Mouse (Mus musculus): Measurements from ENCODE around the gene Zfp276. TPM values are rescaled to one million over a fixed set of nuclear protein-coding genes. Genes with fewer than 3 reads are reported as not detected.

Gene Zfp276
- polyA plus RNA-seq, 1 experiment = 8.3 TPM

DNA sequence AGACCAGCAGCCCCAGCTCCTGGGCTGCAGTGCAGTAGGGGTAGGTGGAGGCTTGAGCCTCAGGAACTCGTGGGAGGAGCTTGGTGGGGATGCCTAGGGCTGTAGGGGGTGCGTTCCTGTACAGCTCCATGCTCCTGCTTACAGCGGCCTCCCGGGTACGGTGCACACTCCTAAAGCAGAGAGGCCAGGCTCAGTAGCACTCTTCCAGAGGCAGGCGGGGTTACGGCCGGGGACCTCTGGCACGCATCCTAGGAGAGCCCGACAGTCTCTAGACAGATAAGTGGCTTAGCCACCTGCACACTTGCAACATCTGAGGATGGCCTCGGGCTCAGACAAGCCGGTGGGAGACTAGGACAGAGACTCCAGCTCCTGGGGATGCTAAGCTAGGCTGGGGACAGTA lies 8.5 kb upstream of the Zfp276 start:
- H3K4me1 ChIP-seq (ENCODE audit: control insufficient read depth, insufficient read depth, low read length) = no peaks in the 10 kb centered on the region
- TF ChIP-seq CTCF (IDR thresholded peaks at IDR 0.05; ENCODE audit: control insufficient read depth, insufficient read depth, insufficient replicate concordance, low read depth, low read length) = no peak
- H3K36me3 ChIP-seq (ENCODE audit: control insufficient read depth, insufficient read depth, low read length) = peaks cover 2% of the 10 kb centered on the region; the same call in 1 of the 2 replicates
- no peak overlapping the region for H3K4me3 ChIP-seq (ENCODE audit: control insufficient read depth, low read depth, low read length)
- no peaks in the 10 kb centered on the region for H3K27me3 ChIP-seq (ENCODE audit: control insufficient read depth, insufficient read depth, low read length)
- H3K27ac ChIP-seq (ENCODE audit: control insufficient read depth, insufficient read depth, low read depth, low read length) = no peak overlapping the region

DNA sequence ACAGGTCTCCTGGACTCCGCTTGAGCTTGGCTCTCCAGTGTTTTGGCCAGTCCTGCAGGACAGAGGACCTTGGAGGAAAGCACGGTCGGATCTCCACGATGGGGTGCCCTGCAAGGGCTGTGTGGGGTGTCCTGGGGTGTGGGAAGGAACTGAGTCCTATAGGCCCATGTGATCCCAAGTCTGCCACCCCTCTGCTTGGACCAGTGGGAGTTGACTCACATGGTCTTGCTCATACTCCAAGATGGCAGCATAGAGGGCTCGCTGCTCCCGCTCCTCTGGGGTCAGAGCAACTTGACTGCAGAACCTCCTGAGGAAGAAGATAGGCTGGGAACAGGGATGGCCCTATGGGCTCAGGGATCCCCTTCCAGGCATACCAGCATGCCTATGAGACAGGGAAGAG lies 6.2 kb upstream of the Zfp276 start:
- H3K36me3 ChIP-seq (ENCODE audit: control insufficient read depth, insufficient read depth, low read length) = peaks cover 2% of the 10 kb centered on the region; the same call in 1 of the 2 replicates
- no peaks in the 10 kb centered on the region for H3K4me1 ChIP-seq (ENCODE audit: control insufficient read depth, insufficient read depth, low read length)
- H3K4me3 ChIP-seq (ENCODE audit: control insufficient read depth, low read depth, low read length) = no peak overlapping the region
- TF ChIP-seq CTCF (IDR thresholded peaks at IDR 0.05; ENCODE audit: control insufficient read depth, insufficient read depth, insufficient replicate concordance, low read depth, low read length) = no peak
- H3K27ac ChIP-seq (ENCODE audit: control insufficient read depth, insufficient read depth, low read depth, low read length) = no peak overlapping the region
- H3K27me3 ChIP-seq (ENCODE audit: control insufficient read depth, insufficient read depth, low read length) = no peaks in the 10 kb centered on the region

DNA sequence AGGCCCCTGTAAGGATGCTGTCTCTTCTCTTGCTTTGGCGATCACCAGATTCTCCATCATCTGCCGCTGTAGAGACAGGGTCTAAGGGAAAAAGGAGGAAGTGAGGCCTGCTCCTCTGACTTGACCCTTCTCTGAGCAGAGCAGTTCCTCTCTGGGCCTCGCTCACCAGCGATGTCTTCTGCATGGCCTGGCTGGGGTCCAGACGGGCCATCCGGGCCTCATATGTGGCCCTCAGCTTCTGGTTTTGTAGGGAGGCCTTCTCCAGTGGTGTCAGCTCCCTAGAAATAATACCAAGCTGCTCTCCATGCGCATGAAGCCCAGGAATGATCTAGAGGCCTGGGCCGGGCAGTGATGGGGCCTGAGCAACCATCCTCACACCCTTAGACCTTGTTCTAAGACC lies 5.4 kb upstream of the Zfp276 start:
- Histone ChIP-seq H3K27ac (ENCODE audit: control insufficient read depth, insufficient read depth, low read depth, low read length) (no peak overlapping the region), H3K36me3 (ENCODE audit: control insufficient read depth, insufficient read depth, low read length) (peaks cover 2% of the 10 kb centered on the region; the same call in 1 of the 2 replicates), H3K4me3 (ENCODE audit: control insufficient read depth, low read depth, low read length) (no peak overlapping the region), H3K27me3 (ENCODE audit: control insufficient read depth, insufficient read depth, low read length) (no peaks in the 10 kb centered on the region), H3K4me1 (ENCODE audit: control insufficient read depth, insufficient read depth, low read length) (0 out of 2 replicates have a peak, but pooled peaks cover 2% of the 10 kb centered on the region)
- TF ChIP-seq CTCF (IDR thresholded peaks at IDR 0.05; ENCODE audit: control insufficient read depth, insufficient read depth, insufficient replicate concordance, low read depth, low read length) = no peak
- no peak for TF ChIP-seq POLR2A (IDR thresholded peaks at IDR 0.05; ENCODE audit: control insufficient read depth, low read depth, low read length)

DNA sequence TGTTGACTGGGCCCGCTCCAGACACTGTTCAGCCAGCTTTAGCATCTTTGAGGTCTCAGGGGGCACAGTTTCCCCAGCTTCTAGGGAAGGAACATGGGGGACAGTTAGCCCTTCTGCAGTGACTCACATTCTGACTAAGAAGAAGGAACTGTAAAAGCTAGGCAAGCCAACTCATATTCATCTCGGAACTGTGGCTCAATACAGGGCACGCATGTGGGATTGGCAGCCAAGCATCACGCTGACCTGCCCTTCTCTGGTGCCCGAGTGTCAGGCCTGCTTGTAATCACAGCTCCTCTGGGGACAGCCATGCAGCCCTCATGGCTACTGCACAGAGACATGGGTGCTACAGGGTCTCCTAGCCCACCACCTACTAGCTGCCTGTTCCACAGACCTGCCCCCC lies 3.1 kb upstream of the Zfp276 start:
- no peak overlapping the region for H3K27ac ChIP-seq (ENCODE audit: control insufficient read depth, insufficient read depth, low read depth, low read length)

DNA sequence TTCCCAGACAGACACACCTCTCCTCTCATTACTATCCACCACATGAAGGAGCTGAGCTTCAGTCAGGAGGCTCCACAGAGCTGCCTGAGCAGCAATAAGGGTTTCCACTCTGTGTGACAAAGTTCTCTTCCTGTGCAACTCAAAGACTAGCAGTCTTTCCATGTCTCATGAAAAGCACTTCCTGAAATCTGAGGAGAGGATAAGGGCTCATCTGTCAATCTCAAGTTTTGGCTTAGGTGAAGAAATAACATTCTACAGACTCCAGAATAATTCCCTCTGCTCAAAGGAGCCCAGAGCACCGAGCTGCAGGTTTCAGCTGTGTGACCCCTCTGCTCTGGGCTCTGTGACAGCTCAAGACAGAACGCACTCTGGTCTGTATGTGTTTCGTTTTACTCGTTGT lies 1.1 kb upstream of the Zfp276 start:
- no peak overlapping the region for H3K4me3 ChIP-seq (ENCODE audit: control insufficient read depth, low read depth, low read length)
- peaks cover 2% of the 10 kb centered on the region; the same call in 1 of the 2 replicates for H3K36me3 ChIP-seq (ENCODE audit: control insufficient read depth, insufficient read depth, low read length)
- peaks cover 9% of the 10 kb centered on the region for H3K4me1 ChIP-seq (ENCODE audit: control insufficient read depth, insufficient read depth, low read length)
- no peaks in the 10 kb centered on the region for H3K27me3 ChIP-seq (ENCODE audit: control insufficient read depth, insufficient read depth, low read length)
- no peak overlapping the region for H3K27ac ChIP-seq (ENCODE audit: control insufficient read depth, insufficient read depth, low read depth, low read length)
- no peak for TF ChIP-seq POLR2A (IDR thresholded peaks at IDR 0.05; ENCODE audit: control insufficient read depth, low read depth, low read length)
- TF ChIP-seq CTCF (IDR thresholded peaks at IDR 0.05; ENCODE audit: control insufficient read depth, insufficient read depth, insufficient replicate concordance, low read depth, low read length) = no peak

More for the DNA sequence above, 3.1 kb upstream of the Zfp276 start:
- peaks cover 9% of the 10 kb centered on the region for H3K4me1 ChIP-seq (ENCODE audit: control insufficient read depth, insufficient read depth, low read length)
- TF ChIP-seq POLR2A (IDR thresholded peaks at IDR 0.05; ENCODE audit: control insufficient read depth, low read depth, low read length) (no peak), CTCF (IDR thresholded peaks at IDR 0.05; ENCODE audit: control insufficient read depth, insufficient read depth, insufficient replicate concordance, low read depth, low read length) (no peak)
- no peak overlapping the region for H3K4me3 ChIP-seq (ENCODE audit: control insufficient read depth, low read depth, low read length)
- H3K36me3 ChIP-seq (ENCODE audit: control insufficient read depth, insufficient read depth, low read length) = peaks cover 2% of the 10 kb centered on the region; the same call in 1 of the 2 replicates
- H3K27me3 ChIP-seq (ENCODE audit: control insufficient read depth, insufficient read depth, low read length) = no peaks in the 10 kb centered on the region

DNA sequence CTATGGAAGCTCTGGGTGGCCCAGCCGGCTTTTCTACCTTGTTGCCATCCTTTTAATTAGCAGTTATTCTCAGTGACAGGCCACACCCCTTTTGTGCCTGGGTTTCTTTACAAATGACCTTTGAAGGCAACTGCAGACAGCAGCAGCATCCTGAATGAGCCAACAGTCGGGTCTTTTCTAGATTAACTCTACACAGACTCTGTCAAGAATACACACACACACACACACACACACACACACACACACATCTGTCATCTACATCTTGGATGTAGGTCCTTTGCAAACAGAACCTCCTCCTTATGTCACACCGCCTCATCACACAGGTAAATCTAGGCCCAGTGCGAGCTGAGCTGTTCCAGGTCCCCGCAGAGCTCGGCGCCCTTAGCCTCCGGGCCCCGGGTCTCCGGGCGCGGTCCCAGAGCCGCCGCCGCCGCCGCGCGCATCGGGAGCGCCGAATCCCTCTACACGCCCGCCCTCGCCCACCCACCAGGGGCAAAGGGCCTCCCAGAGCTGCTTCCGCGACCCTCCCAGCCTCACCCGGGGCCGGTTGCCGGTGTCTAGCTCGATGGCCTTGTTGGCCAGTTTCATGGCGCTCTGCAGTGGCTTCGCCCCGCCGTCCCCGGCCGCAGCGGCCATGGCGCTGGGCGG lies 420 bp upstream of the Zfp276 start:
- Histone ChIP-seq H3K36me3 (ENCODE audit: control insufficient read depth, insufficient read depth, low read length) (peaks cover 2% of the 10 kb centered on the region; the same call in 1 of the 2 replicates), H3K27ac (ENCODE audit: control insufficient read depth, insufficient read depth, low read depth, low read length) (peak overlapping the region; percentile 21), H3K4me3 (ENCODE audit: control insufficient read depth, low read depth, low read length) (peak overlapping the region; percentile 92), H3K4me1 (ENCODE audit: control insufficient read depth, insufficient read depth, low read length) (peaks cover 9% of the 10 kb centered on the region), H3K27me3 (ENCODE audit: control insufficient read depth, insufficient read depth, low read length) (no peaks in the 10 kb centered on the region)
- TF ChIP-seq CTCF (IDR thresholded peaks at IDR 0.05; ENCODE audit: control insufficient read depth, insufficient read depth, insufficient replicate concordance, low read depth, low read length) = no peak
- TF ChIP-seq POLR2A (IDR thresholded peaks at IDR 0.05; ENCODE audit: control insufficient read depth, low read depth, low read length) = no peak

DNA sequence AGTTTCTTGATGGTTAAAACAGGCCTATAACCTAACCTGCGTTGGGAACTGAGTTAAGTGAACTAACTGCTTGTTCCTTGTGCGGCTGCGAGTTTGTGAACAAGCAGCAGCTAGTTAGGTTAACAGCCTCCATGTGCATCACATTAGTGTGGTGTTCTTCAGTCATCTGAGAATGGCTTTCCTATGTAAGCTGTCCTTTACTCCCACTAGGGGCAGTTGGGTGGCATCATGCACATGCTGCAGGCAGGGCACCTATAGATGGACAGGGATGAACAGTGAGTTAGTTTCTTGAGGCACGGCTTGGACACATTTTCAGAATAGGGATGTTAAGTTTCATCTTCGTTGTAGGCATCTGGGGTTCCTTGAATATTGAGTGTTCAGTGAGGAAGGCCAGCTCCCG lies 1.2 kb downstream of the Zfp276 start:
- H3K27me3 ChIP-seq (ENCODE audit: control insufficient read depth, insufficient read depth, low read length) = no peaks in the 10 kb centered on the region
- peak overlapping the region; percentile 96; the same call in 1 of the 2 replicates for H3K4me3 ChIP-seq (ENCODE audit: control insufficient read depth, low read depth, low read length)
- H3K27ac ChIP-seq (ENCODE audit: control insufficient read depth, insufficient read depth, low read depth, low read length) = no peak overlapping the region
- no peaks in the 10 kb centered on the region; the same call in 1 of the 2 replicates for H3K36me3 ChIP-seq (ENCODE audit: control insufficient read depth, insufficient read depth, low read length)
- H3K4me1 ChIP-seq (ENCODE audit: control insufficient read depth, insufficient read depth, low read length) = peaks cover 9% of the 10 kb centered on the region
- TF ChIP-seq POLR2A (IDR thresholded peaks at IDR 0.05; ENCODE audit: control insufficient read depth, low read depth, low read length) = no peak
- no peak for TF ChIP-seq CTCF (IDR thresholded peaks at IDR 0.05; ENCODE audit: control insufficient read depth, insufficient read depth, insufficient replicate concordance, low read depth, low read length)

Data from testis, adult 2 months (tissue).